Mouse (Mus musculus) forebrain, embryonic 13.5 days (tissue): ENCODE measurements around the gene Lyrm7. TPM values are rescaled to one million over a fixed set of nuclear protein-coding genes. Genes with fewer than 3 reads are reported as not detected.
A peak's percentile ranks its signal among the peaks of the same experiment; 100 is the strongest.

Experiments
- ATAC-seq: fragments of 200-750 bp; cut with Nextera tagmentation; 2 replicates; pipeline ENCODE4 v1.8.0; 2017
- H3K27ac ChIP-seq: fragments of 300-500 bp; sonication (generic); 2 replicates; pipeline ENCODE4 v1.5.1; 2015; ENCODE audit warnings: inconsistent platforms, mild to moderate bottlenecking, moderate library complexity
- H3K27me3 ChIP-seq: fragments of 300-500 bp; sonication (generic); 2 replicates; pipeline ENCODE4 v1.6.1; 2015; ENCODE audit warnings: mild to moderate bottlenecking, inconsistent platforms
- H3K36me3 ChIP-seq: fragments of 300-500 bp; sonication (generic); 2 replicates; pipeline ENCODE4 v1.6.1; 2015; ENCODE audit warnings: mild to moderate bottlenecking, inconsistent platforms; ENCODE audit not compliant: poor library complexity, severe bottlenecking
- H3K4me1 ChIP-seq: fragments of 300-500 bp; sonication (generic); 2 replicates; pipeline ENCODE4 v1.6.1; 2015; ENCODE audit warnings: inconsistent platforms
- H3K4me2 ChIP-seq: fragments of 300-500 bp; sonication (generic); 2 replicates; pipeline ENCODE4 v1.6.1; 2015; ENCODE audit warnings: inconsistent platforms, mild to moderate bottlenecking, moderate library complexity
- H3K4me3 ChIP-seq: fragments of 300-500 bp; sonication (generic); 2 replicates; pipeline ENCODE4 v1.5.1; 2015; ENCODE audit warnings: mild to moderate bottlenecking, inconsistent platforms
- H3K9ac ChIP-seq: fragments of 300-500 bp; sonication (generic); 2 replicates; pipeline ENCODE4 v1.6.1; 2015; ENCODE audit warnings: mild to moderate bottlenecking, inconsistent platforms
- H3K9me3 ChIP-seq: fragments of 300-500 bp; sonication (generic); replicated peaks from 2 replicates; pipeline ENCODE4 v1.6.1; 2016; ENCODE audit warnings: inconsistent platforms
- WGBS: fragments of 180-500 bp; shearing (Covaris S2); methylation state at CpG from one replicate; pipeline ENCODE4 v1.1.7; 2015; 5-methylcytosine and 5-hydroxymethylcytosine counted together
- polyA plus RNA-seq: library from polyadenylated mRNA; unstranded; fragments of >200 nt; fragmentation: Nextera tagmentation; extraction: Ambion mirVana; gene quantifications from 2 replicates; pipeline ENCODE4 v1.2.1, GENCODE M21; 2015

Lyrm7 gene
- polyA plus RNA-seq, 1 experiment from 2014 or later = 11.6 TPM

DNA sequence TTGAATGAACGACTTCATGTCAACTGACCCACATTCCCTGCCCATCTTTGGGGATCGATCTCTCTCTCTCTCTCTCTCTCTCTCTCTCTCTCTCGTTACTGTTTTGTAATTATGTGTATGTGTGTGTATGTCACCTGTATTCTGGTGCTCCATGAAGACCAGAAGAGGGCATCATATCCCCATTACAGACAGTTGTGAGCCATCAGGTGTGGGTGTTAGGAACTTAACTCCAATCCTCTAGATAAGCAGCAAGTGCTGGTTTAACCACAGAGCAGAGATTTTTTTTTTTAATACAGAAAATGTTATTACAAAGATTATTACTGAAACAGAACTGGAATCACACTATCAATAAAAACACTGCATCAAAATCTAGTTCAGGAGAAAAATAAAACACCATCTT is 75.2 kb downstream of the Lyrm7 start:
- H3K9me3 ChIP-seq = no peaks in the 10 kb centered on the region
- no peaks in the 10 kb centered on the region for H3K27me3 ChIP-seq
- peaks cover 28% of the 10 kb centered on the region for H3K4me1 ChIP-seq
- 94% methylated on average over 3 of the region's 3 CpGs for WGBS
- no peak overlapping the region for H3K27ac ChIP-seq
- peak overlapping the region; percentile 80 for H3K4me3 ChIP-seq
- H3K4me2 ChIP-seq = peak overlapping the region; percentile 75
- no peak for ATAC-seq
- H3K9ac ChIP-seq = no peak overlapping the region
- peaks cover 4% of the 10 kb centered on the region for H3K36me3 ChIP-seq

DNA sequence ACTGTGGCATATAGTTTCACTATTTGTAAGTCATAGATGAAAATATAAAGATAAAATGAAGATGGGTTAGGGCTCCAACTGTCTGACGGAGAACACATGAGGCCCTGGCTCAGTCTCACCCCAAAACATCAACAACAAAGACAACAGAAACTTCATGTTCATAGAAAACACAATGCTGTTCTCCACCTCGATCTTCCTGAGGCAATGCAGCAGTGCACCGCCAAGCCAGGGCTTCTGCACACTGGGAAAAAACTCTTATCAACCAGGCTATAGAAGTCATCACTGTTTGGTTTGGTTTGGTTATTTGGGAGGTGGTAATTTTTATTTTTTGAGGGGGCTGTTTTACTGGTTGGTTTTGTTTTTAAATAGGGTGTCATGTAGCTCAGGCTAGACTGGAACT is 76.3 kb downstream of the Lyrm7 start:
- H3K27ac ChIP-seq = no peak overlapping the region
- peak overlapping the region; percentile 10 for H3K4me2 ChIP-seq
- H3K4me3 ChIP-seq = no peak overlapping the region
- peaks cover 28% of the 10 kb centered on the region for H3K4me1 ChIP-seq
- no peak overlapping the region for H3K9ac ChIP-seq
- H3K27me3 ChIP-seq = no peaks in the 10 kb centered on the region
- H3K9me3 ChIP-seq = no peaks in the 10 kb centered on the region
- no peak for ATAC-seq
- 96% methylated on average over 3 of the region's 3 CpGs for WGBS
- peaks cover 4% of the 10 kb centered on the region for H3K36me3 ChIP-seq

DNA sequence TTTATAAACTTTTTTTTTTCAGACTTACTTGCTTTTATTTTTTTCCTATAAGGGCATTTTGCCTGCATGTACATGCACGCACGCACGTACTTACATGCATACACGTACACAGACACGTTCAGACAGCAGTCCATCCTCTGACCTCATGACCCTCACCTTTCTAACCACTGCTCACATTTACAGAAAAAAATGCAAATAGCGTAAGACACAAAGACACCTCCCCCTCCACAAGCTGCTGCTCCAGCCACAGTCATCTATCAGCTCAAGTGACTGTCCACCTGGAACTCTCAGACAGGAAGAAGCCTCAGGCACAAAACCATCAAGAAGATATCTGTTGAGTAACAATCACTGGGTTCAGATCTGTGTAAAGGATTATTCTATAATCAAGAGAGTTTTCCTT is 78.5 kb downstream of the Lyrm7 start:
- no peak overlapping the region for H3K9ac ChIP-seq
- no peak for ATAC-seq

DNA sequence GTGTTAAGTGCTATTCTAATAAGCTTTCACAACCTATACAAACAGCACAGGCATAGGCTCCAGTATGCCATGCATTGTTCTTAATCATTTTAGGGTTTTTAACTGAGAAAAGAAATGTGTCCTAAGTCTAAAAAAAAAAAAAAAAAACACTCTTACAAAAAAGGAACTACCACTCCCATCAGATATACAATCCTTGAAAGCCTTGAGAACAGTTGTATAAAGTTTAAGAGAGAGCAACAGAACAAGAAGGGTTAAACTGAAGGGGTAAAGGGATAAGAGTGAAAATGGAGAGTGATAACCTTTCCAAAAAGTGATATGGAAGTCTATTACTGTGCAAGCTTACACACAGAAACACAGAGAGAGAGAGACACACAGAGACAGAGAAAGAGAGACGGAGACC is 80.8 kb downstream of the Lyrm7 start:
- no peak for ATAC-seq
- Histone ChIP-seq H3K4me3 (no peak overlapping the region), H3K27me3 (no peaks in the 10 kb centered on the region), H3K36me3 (no peaks in the 10 kb centered on the region), H3K27ac (no peak overlapping the region), H3K4me1 (peaks cover 27% of the 10 kb centered on the region), H3K9ac (no peak overlapping the region), H3K4me2 (no peak overlapping the region), H3K9me3 (no peaks in the 10 kb centered on the region)
- WGBS = 96% methylated on average over 1 of the region's 1 CpGs

More for the DNA sequence above, 78.5 kb downstream of the Lyrm7 start:
- peaks cover 37% of the 10 kb centered on the region for H3K4me1 ChIP-seq
- no peak overlapping the region for H3K4me2 ChIP-seq
- no peak overlapping the region for H3K4me3 ChIP-seq
- no peak overlapping the region for H3K27ac ChIP-seq
- H3K36me3 ChIP-seq = peaks cover 4% of the 10 kb centered on the region
- WGBS = 90% methylated on average over 6 of the region's 6 CpGs
- no peaks in the 10 kb centered on the region for H3K9me3 ChIP-seq
- H3K27me3 ChIP-seq = no peaks in the 10 kb centered on the region

DNA sequence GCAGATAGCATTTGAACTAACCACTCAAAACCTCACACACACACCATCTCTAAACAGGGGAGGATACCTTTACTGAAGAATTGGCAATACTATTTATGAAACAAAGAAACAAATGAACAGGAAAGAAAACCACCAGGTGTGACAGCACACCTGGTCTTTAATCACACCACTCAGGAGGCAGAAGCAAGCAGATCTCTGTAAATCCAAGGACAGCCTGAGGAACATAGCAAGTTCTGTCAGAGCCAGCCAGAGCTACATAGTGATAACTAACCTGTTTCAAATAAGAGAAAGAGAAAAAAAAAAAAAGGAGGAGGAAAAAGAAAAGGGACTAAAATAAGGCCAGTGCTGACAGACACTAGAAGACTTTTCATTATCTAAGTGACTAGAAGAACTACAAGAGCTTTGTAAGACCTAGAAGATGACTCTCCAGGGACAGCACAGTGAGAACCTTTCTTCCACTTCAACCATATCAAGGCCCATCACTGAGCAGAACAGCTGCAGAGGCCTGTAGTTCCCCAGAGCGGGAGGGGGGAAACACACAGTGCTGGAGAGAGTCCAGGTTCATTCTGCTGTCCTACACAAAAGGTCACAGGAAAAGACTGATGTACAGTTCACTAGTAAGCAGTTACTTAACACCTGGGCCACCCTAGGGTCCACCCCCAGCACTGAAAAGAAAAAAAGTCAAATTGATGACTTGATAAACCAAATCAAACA is 82.4 kb downstream of the Lyrm7 start:
- ATAC-seq = no peak
- 70% methylated on average over 1 of the region's 1 CpGs for WGBS
- no peaks in the 10 kb centered on the region for H3K27me3 ChIP-seq
- H3K4me2 ChIP-seq = no peak overlapping the region
- H3K36me3 ChIP-seq = no peaks in the 10 kb centered on the region
- peaks cover 25% of the 10 kb centered on the region for H3K4me1 ChIP-seq
- no peak overlapping the region for H3K4me3 ChIP-seq
- no peak overlapping the region for H3K27ac ChIP-seq
- no peak overlapping the region for H3K9ac ChIP-seq
- H3K9me3 ChIP-seq = no peaks in the 10 kb centered on the region

DNA sequence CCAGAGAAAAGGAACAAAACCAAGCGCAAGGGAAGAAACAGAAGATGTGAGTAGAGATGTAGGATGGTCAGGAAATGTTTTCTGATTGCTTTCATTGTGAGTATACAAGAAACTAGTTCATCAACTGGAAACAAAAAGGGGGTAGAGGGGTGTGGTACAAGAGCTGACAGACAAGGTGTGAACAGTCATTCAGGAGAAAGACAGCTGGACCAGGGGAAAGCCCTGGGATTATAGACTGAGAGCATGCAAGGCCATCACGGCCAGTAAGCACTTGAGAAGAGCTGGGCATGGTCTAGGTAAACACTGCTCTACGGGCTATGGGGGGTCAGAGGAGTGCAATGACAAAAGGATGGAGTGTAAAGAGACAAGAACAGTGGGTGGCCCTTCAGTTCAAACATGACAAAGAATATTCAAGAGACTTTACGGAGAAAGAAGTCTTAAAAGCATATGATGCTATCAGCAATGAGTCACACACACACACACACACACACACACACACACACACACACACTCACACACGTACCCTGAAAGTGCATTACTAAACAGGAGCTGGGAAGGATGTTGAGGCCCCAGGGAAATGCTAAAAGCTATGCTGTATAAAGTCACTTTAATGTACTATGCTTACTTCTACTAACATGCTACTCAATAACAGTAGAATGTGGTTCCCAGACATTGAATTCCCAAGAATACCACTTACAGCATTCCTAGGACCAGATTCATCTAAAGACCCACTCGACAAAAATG is 83.2 kb downstream of the Lyrm7 start:
- 85% methylated on average over 6 of the region's 6 CpGs for WGBS
- no peak for ATAC-seq
- Histone ChIP-seq H3K4me2 (no peak overlapping the region), H3K9me3 (no peaks in the 10 kb centered on the region), H3K4me3 (no peak overlapping the region), H3K9ac (no peak overlapping the region), H3K4me1 (peaks cover 30% of the 10 kb centered on the region), H3K27me3 (no peaks in the 10 kb centered on the region), H3K27ac (no peak overlapping the region), H3K36me3 (no peaks in the 10 kb centered on the region)

Other genes with a start within 250 kb of the Lyrm7 start
- 204 and 230 TPM in 2 replicates for gene Cdc42se2, start 73.2 kb downstream of the Lyrm7 start, polyA plus RNA-seq
- gene Hint1, start 5.5 kb upstream of the Lyrm7 start, polyA plus RNA-seq = 829 and 971 TPM in 2 replicates
- 17.9 and 20.8 TPM in 2 replicates for gene Gpx3, start 41.5 kb upstream of the Lyrm7 start, polyA plus RNA-seq
- gene Tnip1, start 102.0 kb upstream of the Lyrm7 start, polyA plus RNA-seq = 10.4 and 10.8 TPM in 2 replicates
- 28.2 and 29.6 TPM in 2 replicates for gene Anxa6, start 172.5 kb upstream of the Lyrm7 start, polyA plus RNA-seq
- 0.23 and 0.43 TPM in 2 replicates for gene Ccdc69, start 217.2 kb upstream of the Lyrm7 start, polyA plus RNA-seq
- 11.5 and 12.5 TPM in 2 replicates for gene Gm2a, start 237.2 kb upstream of the Lyrm7 start, polyA plus RNA-seq